Mouse (Mus musculus) ovary, postnatal 14 days (tissue): Measurements from ENCODE around the gene Sox4.

Experiments used
- DNase-seq: peaks from one replicate; pipeline ENCODE4 v3.0.0; 2022; ENCODE audit warnings: low spot score

The Sox4 gene

GRCm38 (mm10) chr13:28946565-28947135, 6.9 kb downstream of the Sox4 start:
- DNase-seq: no peak

- DNase-seq: no peak
Measured at GRCm38 (mm10) chr13:28945681-28946080, 7.8 kb downstream of the Sox4 start.

- no peak for DNase-seq
Measured at GRCm38 (mm10) chr13:28942926-28943325, 10.6 kb downstream of the Sox4 start.

DNA sequence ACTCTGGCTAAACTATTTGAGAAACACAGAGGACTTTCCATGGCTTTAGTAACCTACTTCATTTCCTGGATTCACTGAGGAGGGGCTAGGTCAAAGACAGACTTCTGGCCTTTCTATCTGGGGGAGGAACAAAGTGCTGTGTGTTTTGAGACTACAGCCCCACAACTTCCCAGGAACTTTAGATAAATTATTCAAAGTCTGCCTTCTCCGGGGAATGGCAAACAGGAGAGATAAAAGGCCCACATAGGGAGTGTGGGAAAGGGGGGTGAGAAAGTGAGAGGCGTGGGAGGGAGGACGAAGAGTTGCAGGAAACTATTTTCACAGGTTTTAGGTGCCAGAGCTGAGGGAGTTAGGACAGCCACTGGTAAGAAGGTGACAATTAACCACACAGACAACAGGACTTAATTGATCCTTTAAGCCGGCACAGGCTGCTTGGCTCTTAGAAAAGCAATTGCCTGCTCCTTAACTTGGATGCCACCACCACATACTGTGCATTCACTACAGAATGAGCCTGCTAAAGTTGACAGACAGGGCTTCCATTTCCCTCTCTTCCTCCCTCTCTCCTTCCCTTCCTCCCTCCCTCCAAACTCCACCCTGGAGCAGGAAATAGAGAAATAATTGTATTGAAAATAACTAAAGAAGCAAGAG, 11.4 kb downstream of the Sox4 start:
- DNase-seq: no peak

DNA sequence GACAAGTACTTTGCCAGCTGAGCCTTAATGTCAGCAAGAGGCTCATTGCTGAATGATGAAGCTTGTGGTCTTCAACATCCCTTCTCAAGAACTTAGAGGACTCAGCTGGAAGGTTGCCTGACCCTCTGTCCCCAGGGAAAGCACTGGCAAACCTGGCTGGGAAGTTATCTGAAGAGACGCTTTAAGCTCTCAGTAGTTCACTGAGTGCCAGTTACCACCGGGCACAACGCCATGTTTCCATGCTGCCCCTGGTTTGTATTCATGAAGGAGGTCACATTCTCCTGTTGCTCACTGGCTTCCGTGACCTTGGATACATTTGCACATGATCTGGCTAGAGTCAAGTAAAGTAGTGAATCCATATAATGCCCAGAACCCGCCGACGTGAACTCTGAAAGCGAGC, 20.1 kb downstream of the Sox4 start:
- no peak for DNase-seq

GRCm38 (mm10) chr13:28931776-28932175, 21.7 kb downstream of the Sox4 start:
- DNase-seq: no peak

- DNase-seq: no peak
Measured at GRCm38 (mm10) chr13:28931266-28931665, 22.2 kb downstream of the Sox4 start.

GRCm38 (mm10) chr13:28930364-28930763, 23.1 kb downstream of the Sox4 start:
- no peak for DNase-seq

GRCm38 (mm10) chr13:28929936-28930335, 23.6 kb downstream of the Sox4 start:
- DNase-seq: no peak

DNA sequence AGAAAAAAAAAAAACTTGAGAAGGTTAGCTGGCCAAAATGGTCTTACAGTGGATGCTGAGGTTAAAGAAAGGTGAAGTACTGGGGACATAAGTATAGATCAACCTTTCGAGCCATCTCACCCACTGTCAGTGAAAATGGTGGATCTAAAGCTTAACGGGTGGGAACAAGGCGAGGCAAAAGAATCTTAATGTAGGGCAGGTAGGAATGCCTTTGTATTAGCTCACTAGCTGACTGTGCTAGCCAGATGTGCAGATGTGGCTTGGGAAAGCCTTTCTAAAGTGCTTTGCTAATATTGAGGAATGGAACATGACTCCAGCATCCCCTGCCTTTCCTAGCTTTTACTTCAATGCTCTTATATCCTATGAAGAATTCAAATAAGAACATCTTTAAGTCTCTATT, 30.4 kb downstream of the Sox4 start:
- DNase-seq: no peak

DNA sequence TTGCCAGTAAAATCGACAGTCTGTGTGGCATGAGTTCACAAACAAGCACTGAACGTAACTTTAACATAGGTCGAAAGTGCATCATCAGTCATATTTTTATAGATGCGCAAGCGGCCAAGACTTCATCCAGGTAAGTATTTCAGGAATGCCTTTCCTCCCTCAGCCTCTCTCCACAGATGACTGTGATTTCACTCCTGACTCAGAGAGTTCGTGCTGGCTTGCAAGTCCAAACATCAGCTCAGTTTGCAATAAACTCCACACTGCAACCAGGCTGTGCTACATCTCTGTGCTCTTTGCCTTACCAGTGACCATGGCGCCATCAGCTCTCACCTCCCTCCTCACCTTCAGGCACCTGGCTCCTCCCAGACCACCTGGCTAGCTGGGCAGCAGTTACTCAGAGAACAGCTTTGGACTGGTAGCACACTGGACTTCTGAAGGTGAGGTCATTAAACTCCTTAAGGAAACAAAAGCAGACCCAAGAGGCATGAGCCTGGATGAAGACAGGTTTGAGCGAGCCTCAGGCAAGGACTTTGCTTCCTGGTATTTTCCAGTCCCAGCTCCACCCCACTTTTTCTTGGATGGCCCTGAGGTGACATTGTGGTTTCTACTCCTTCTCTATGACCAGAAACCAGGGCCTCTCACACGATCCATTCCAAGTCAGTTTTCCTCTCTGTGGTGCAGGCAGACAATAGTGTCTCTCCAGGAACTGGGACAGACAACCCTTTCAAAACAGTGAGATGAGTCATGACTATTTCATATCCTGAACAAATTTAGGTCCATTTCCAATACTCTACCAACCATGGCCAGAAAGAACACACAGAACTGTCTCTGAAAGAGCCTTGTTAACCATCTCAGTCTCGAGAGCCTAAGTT, 35.9 kb downstream of the Sox4 start:
- no peak for DNase-seq

GRCm38 (mm10) chr13:28913656-28914055, 39.9 kb downstream of the Sox4 start:
- no peak for DNase-seq

- no peak for DNase-seq
Measured at GRCm38 (mm10) chr13:28906981-28907380, 46.5 kb downstream of the Sox4 start.
